Mouse (Mus musculus): ENCODE measurements at regions not wholly inside any gene's neighbourhood (a gene's known extent, or its start where the extent isn't known, plus 50 kb on each side); places are given as distances from the start of the nearest gene placed in this dataset.

- DNase-seq, result no peak
- intact Hi-C loops (cut with DNase I), result no loop called here
Observed at GRCm38 (mm10) chr14:64593564-64593963, 489.5 kb downstream of the Prss52 start.

GRCm38 (mm10) chr14:64594021-64594561, 490.0 kb downstream of the Prss52 start:
- DNase-seq, result no peak
- intact Hi-C loops (cut with DNase I), result no loop called here

GRCm38 (mm10) chr14:64594811-64595522, 490.9 kb downstream of the Prss52 start:
- no peak for DNase-seq
- intact Hi-C loops (cut with DNase I), result no loop called here

- intact Hi-C loops (cut with DNase I), result no loop called here
- no peak for DNase-seq
Observed at GRCm38 (mm10) chr14:64595523-64595889, 491.4 kb downstream of the Prss52 start.

GRCm38 (mm10) chr14:64595891-64596290, 491.8 kb downstream of the Prss52 start:
- DNase-seq, result no peak
- intact Hi-C loops (cut with DNase I), result no loop called here

GRCm38 (mm10) chr14:64597218-64597617, 493.1 kb downstream of the Prss52 start:
- intact Hi-C loops (cut with DNase I), result no loop called here
- DNase-seq, result no peak

Small RNAs in the stretch of these regions (microRNA-seq; reads per million reads assigned to microRNA genes)
- gene Mir124a-1, result 0 reads per million in 2 experiments
- gene Mir3078, result 0 reads per million in 2 experiments

Data from gastrocnemius, postnatal 36 days (tissue).